Mouse (Mus musculus) fibroblast of lung, adult 2 months (primary cell): ENCODE data around the gene Sez6.
A peak's percentile ranks its signal among the peaks of the same experiment; 100 is the strongest.

Experiments
- DNase-seq: peaks from one replicate; pipeline ENCODE4 v3.0.0-alpha.2; 2011; ENCODE audit warnings: low read depth

Gene Sez6

DNA sequence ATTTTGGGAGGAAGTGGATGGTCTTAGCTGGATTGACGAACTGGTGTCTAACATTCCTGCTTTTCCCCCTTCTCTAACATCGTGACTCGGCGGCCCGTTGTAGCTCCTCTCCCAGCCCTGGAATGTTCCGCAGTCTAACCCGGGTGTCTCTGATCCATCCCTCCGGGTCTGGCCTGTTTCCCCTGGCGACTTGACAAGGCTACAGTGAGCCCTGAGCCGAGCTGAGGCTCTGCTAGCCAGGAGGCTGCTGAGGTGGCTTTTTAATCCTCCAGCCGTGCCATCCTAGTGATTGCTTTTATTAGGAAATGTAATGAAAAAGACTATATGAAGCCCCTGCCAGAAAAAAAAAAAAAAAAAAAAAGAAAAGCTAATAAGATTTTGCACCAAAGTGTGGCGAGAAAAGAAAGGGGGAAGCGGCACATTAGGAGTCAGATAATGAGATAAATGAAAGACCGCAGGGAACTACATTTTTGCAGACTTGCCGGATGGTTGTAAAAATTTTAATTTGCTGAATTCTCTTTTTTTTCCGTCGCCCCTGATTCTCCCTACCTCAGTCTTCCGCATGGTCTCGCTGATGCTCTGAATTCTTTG, 24.4 kb upstream of the Sez6 start:
- no peak for DNase-seq

DNA sequence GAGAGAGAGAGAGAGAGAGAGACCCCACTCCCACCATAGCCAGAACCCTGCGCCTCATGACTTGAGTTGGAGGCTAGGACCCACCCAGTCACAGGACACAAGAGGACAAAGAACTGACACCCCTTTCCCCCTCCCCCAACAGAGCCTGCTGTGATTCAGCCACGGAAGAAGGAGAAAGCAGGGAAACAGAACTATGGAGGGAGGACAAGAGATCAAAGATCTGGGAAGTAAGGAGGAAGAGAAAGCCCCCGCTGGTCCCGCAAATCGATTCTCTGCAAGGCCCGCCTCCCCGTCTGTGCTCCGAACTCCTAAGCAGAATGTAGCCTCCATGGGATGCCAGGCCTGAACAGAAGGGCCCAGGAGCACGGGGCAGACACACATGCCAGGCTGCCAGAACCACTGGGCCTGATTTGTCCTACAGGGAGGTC, 23.8 kb upstream of the Sez6 start:
- DNase-seq: no peak

DNA sequence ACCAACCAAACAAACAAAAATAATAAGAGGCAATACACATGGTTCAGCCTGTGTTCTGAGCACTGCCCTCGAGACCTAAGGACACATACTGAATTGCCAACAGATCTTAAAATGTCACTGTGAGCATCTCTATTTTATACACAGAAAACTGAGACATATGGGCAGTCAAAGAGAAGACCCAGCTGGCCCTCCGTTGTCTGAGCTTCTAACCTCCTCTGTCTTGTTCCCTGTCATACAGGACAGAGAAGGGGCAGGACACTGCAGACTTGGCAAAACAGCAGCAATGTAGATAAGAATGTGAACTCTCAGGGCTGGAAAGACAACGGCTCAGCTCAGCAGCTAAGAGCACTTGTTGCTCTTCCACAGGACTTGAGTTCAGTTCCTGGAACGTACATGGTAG, 22.1 kb upstream of the Sez6 start:
- DNase-seq: no peak

DNA sequence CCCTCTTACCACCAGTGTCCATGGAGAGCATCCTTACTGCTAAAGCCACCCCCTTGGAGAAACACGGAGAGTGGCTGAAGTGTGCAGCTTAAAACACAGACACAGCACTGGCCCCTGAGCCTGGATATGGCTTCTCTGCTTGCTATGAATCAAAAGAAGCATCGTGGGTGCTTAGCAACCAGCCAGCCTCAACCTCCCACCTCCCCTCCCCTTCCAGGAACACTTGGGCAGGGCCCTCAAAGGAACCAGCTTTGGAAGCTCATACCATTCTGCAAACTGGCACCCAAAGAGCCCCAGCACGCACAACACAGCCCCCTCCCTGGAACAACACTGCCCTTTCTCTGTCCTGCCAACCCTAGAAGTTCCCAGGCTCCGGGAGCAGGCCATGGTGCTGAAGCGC, 21.2 kb upstream of the Sez6 start:
- DNase-seq: no peak

DNA sequence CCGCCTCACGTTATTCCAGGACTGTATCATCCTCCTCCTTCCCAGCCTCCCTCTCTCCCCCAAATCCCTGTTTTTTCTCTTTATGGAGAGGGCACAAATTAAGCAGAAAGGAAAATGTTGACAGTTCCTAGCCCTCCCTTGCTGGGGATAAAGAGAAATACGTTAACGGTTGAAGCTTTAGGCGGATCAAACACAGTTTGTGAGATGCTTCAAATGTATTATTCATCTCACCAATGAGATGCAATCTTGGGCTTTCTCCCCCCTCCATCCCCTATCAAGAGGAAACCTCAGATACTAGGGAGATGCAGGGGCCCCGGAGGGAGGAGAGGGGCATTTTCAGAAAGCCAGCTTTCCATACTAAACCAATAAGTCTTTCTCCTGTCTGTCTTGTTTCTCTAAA, 20.8 kb upstream of the Sez6 start:
- no peak for DNase-seq

DNA sequence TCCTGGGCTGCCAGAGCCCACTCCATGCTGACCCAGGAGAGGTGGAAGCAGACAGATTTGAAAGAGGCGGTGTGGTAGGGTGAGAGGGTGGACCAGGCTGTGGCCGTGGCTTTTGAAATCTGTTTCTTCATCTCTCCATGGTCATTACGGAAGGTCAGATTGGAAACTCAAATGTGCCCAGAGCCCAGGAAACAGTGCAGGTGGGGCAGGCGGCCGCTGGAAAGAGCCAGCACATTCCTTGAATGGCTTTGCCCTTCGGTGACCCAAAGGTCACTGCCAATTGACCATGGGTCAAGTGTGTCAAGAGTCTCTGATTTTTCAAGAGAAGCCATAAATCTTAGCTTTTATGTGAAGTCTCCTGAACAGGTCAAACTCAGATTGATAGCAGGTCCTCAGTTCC, 17.1 kb upstream of the Sez6 start:
- DNase-seq: no peak

DNA sequence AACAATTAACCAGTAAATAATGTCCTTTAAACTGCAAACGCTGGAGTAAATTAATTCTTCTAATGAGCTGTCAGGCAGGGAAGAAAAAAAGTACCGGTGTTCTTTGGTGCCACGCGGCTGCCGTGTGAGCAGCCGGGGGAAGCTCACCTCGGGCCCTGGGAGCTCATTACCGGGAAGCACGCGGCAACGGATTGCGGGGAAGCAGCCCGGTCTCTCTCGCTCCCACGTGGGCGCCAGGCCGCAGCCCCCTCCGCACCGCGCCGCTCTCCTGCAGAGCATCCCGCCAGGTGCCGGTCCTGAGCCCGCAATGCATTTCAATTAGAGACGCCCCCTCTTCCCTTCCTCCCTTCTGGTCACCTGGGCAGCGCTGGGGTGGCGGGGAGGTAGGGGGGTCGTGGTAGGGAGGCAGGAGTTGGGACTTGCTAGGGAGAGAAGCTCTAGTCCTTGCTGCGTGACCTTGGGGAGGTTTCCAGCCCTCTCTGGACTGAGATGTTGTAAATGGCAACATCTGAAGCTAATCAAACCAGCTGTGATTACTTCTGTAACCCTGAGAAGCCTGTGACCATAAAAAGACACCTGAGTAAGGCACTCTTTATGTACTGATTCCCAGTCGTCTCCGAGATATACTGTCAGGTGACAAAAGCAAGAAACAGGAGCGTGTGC, 15.9 kb upstream of the Sez6 start:
- DNase-seq: no peak

DNA sequence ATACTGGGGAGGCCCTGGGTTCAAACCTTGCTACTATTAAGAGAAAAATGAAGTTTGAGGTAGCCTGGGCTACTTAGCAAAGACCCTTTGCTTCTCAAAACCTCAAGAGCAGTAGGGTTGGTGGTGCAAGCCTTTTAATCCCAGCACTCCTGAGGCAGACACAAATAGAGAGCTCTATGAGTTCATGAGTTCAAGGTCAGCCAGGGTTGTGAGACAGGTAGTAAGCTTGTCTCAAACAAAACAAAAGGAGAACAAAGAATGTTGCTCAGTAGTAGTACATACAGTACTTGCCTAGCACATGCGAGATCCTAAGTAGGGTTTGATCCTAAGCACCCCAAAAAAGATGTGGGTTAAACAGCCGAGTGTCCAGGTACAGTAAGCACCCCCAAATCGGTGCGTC, 13.9 kb upstream of the Sez6 start:
- DNase-seq: no peak

DNA sequence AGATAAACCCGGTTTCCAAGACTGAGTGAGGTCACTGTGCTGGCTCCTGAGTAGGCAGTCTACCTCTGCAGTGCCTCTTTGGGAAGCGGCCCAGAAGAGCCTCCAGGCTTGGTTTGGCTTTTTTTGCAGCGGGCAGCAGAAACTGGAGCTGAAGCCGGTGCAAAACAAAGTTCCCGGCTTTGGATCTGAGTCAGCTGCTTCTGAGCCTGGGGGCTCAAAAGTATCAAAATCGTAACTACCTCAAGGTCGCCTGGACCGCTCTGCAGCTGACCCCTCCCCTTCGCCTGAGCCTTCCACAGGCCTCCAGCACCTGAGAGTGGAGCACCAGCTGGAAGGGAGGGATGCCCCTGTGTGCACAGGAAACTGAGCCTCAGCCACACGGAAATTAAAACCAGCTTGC, 13.4 kb upstream of the Sez6 start:
- no peak for DNase-seq

DNA sequence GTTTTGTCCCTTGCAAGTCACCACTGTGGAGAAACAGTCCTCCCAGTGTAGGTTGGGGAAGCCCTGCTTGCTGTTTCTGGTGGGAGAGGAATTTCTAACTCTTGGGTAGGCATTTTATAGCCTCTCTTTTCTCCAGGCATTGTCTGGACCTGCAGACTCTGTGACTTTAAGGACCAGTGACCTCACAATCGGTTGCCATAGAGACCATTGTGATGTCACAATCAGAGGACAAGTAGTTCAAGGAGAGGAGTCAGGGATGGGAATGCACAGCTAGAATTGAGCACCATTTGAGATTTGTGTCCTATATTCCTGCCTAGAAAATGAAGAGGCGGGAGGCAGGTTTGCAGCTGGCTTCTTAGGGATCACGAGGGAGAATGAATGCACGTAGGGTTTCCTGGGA, 7.3 kb upstream of the Sez6 start:
- DNase-seq: no peak

DNA sequence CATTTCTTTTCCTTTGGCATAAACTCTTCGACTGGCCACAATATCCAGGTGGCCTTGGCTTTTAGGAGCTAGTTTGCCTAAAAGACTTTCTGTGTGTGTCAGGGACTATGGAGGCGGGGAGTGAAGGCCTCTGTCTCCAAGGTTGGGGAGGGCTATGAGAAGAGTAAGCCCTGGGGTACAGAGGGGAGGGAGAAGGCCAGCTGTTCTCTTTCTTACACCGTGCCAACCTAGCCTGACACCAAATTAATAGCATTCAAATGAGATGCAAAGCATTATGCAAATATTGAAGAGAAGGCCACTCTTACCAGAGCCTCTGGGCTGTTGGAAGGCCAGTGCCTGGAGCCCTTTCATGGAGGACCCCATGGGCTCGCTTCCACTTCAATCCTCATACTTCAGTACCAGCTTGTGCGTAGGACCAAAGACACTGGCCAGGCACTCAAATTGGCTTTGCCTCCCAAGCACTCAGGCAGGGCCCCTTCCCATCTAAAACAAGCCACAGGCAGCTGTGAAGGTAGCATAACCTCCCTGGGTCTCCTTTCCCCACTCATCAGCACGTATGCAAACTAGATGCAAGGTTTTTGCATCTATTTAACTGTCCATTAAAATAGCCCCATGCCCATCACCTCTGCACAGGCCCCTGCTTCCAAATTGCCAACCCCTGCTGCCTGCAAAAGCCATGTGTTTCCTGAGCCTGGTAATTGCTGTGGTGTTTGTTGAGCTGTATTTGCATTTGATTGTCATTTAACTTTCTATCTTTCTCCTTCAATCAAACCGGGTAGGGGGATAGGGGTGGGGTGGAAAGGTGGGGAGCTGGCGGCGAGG, 4.6 kb upstream of the Sez6 start:
- no peak for DNase-seq

DNA sequence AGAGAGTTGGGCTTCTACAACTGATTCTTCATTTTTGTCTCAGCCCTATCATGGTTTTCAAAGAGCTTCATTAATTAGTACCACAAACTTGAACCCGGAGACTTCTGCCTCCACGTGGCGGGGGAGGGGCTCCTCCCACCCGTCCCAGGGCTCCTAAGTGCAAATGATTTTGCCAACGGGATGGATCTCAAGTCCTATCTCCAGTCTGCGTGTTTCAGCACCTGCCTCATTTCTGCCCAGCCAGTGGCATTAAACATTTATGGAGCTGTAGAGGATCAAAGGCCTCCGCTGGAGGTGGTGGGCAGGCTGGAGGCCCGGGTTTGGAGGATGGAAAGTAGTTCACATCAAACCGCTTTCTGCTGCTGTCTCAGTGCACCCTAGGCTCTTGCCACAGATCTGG, 3.9 kb upstream of the Sez6 start:
- no peak for DNase-seq

DNA sequence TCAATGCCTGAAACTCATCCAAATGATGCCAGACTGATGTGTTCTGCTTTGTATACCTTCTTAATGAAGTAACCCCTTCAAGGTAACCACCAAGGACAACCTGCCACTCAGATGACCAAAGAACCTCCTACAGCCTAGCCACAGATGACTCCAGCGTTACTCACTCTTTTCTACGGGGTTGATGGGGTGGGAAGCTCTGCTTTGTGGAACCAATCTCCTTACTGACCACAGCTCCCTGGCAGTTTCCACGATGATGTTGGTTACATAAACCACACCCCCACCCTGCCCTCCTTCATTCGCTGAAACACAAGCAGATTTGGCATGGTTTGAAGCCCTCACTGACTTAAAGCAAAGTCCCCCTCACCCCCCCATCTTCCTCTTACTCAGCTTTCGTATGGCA, 2.8 kb upstream of the Sez6 start:
- peak; percentile 43 for DNase-seq

DNA sequence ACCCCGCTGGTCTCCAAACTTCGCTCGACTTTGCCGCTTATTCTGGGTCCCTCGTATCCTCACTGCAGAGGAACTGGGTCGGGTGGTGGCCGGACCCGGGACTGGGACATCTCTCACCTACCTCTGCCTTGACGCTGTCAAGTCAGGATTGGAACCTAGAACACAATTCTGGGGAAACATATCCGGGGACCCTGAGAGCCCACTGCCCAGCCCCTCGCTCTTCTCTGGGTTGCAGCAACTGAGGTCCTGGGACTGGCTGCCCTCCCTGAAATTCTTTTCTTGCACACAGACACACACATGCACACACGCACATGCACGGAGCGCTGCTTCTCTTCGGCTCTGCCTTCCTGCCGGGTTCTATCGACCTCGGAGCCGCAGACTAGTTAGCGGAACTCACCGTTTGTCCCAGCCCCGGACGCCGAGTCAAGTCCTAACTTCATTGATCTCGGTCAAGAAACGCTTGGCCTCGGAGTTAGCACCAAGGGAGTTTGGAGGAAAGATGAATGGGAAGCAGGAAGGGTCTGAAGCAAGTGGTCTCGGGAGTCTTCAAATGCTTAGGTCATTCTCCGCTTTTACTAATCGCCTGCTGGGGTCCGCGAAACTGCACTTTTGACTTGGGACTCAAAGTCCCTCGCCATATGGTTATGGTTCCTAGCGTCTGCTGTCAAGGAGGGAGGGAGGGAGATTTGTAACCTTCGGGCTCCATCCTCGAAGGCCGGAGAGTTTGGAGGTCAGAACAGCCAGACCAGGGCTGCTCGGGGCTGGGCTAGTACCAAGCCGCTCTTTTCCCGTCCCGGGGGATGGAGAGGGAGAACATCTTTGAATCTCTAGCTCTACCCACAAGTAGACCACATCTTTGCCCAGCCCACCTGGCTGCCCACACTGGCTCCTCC, 1.2 kb downstream of the Sez6 start:
- no peak for DNase-seq

DNA sequence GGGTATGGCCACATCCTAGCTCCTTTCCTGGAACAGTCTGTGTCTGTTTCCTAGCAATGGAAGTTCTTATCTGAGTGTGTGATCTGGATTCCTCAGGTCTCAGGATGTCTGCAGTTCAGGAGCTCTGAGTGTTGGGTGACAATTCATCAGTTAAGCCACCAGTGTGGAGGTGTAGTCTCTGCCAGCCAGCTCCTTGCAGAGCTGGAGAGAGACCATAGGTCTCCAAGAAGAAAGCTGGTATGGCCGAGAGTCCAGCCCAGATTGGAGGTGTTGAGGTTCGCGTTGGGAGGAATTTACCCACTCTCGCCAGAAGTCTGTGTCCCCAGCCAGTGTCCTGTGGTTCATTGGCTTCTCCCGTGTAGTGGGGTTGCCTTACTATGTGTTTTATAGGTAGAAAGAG, 2.0 kb downstream of the Sez6 start:
- no peak for DNase-seq

DNA sequence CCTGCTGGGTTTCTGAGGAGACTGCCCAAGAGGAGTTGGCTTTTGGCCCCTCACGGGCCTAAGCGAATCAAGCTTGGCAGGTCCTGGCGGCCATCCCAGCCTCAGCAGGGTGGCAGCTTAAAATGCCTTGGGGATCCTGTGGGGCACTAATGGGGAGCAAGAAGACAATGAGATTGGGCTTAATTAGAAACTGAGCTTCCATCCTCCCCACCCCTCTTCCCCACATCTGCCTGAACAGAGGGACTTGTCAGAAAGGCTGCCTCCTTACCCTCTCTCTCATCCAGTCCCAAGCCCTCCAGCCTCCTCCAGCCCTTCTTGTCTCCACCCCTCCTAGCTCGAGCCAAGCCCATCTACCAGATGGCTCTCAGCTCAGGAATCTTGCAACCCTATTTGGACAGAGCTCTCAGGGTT, 3.5 kb downstream of the Sez6 start:
- DNase-seq: no peak

DNA sequence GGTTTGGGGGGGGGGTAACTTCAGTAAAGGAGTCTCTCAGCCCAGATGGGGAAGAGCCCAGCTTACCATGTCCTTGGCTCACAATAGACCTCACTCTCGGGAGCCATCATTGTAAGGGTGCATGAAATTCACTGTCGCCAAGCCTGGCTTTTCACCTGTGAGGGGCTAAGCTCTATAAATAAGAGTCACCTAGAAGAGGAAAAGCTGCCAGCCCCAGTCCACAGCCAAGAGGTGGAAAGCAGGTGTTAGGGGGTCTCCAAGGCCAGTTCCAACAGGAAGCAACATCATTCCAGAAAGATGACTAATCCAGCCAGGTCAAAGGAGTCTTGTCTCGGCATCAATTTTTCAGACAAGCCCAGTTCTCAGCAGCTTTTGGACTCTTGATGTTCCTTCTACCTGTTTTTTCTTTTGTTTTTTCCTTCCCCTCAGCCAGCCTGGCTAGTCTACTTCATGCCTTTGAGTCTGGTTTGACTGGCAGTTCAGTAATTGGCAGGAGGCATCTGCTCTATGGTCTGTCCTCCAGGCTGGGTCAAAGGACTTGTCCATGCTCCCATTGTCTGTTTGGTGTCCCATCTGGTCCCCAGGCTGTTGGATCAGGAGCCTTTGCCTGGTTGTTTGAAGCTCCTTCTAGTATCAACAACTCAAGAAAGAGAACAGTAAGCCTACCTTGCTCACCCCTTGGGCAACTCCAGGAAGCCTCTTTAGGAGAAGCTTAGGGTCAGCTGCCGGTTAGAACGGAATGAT, 4.1 kb downstream of the Sez6 start:
- no peak for DNase-seq

DNA sequence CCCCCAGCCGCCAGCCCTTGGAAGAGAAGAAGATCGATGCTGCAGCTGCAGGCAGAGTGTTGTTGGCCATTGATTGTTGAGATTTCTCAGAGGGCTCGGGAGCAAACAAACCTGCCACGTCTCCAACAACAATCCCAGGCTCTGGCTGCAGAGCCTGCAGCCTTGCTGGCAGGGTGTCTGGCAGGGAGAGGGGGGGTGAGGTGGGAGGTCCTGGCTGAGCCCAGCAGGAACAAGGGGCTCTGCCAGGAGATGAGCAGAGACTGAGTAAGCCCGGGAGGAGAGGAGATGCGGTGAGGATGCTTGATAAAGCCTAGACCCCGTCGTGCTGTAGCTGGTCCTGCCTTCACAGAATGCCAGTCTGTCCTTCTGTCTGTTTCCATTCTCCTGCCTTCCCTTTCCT, 6.2 kb downstream of the Sez6 start:
- no peak for DNase-seq

DNA sequence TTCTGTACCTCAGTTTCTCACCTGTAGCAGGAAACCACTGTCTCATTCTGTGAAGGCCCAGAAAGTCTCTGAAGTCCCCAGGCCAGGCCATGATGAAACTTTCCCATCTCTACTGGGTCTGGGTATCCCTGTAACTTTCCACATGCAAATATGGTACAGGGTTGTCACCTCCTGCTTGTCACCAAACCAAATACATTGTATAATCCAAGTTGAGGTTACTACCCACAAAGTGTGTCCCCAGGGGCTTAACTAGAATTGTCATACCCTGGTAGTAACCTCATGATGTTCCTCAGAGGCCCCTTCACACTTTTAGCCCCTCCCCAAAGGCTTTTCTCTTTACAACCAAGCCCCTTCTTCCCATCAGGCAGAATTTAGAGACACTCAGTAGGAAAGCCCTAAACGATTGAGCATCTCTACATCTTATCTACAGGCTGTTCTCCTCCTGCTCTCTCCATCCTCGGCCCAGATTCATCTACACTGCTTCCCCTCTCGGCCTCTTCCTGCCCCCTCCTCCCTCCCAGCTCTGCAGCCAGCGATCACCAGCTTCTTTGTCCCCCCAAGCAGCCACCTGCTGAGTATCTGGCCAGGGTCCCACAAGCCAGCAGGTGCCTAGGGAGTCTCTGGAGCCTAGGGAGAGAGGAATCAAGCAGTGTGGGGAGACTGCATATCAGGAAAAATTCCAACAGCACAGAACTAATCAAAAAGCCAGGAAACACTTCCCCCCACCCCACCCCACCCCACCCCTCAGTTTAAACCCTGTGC, 7.2 kb downstream of the Sez6 start:
- no peak for DNase-seq

DNA sequence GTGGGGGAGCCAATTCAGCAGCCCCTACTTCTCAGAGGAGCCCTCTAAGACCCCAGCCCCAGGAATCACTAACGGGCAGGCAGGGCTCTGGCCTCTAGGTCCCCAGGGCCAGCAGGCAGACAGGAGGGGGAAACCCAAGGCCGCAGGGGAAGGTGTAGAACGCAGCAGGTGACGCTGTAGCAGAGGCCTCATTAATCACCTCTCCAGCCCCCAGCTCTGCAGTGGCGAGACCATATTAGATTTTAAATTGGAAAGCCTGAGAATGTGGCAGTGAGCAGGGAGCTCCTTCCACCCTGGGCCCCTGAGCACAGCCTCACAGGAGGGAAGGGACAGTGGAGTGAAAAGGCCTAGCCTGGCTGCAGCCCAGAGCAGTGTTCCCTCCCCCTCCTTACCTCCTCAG, 11.6 kb downstream of the Sez6 start:
- DNase-seq: no peak

DNA sequence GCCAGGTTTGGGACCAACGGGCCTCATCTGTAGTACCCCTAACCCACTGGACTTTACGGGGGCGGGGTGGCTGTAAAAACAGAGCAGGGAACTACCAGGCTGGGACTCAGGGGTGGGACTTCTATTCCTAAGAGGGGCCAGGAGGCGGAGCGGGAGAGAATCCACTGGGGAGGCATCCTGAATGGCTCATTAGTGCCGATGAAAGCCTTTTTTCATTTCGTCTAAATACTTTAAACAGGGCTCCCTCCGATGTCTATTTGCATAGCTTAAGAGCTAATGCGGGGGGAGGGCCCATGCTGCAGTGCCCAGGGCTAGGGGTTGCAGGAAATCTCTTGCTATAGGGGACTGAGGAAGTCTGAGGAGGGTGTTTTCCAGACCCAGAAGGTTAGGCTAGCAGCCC, 17.3 kb downstream of the Sez6 start:
- DNase-seq: no peak
